Mouse (Mus musculus) neural tube, embryonic 14.5 days (tissue): ENCODE measurements around the gene Fancb. TPM values are rescaled to one million over a fixed set of nuclear protein-coding genes. Genes with fewer than 3 reads are reported as not detected.

ENCODE experiments used
- ATAC-seq: fragments of 200-750 bp; cut with Nextera tagmentation; 2 replicates; pipeline ENCODE4 v1.8.0; 2017; ENCODE audit warnings: low read depth, mild to moderate bottlenecking, moderate TSS enrichment, moderate library complexity
- H3K27ac ChIP-seq: fragments of 300-500 bp; sonication (generic); 2 replicates; pipeline ENCODE4 v1.5.1; 2014; ENCODE audit warnings: low read depth, mild to moderate bottlenecking, control low read depth, low read length, moderate library complexity, mixed read lengths
- H3K27me3 ChIP-seq: fragments of 300-500 bp; sonication (generic); 2 replicates; pipeline ENCODE4 v1.6.1; 2014; ENCODE audit warnings: low read length; ENCODE audit not compliant: control insufficient read depth, insufficient read depth
- H3K36me3 ChIP-seq: fragments of 300-500 bp; sonication (generic); 2 replicates; pipeline ENCODE4 v1.6.1; 2014; ENCODE audit warnings: low read length, mixed read lengths; ENCODE audit not compliant: control insufficient read depth, insufficient read depth
- H3K4me1 ChIP-seq: fragments of 300-500 bp; sonication (generic); 2 replicates; pipeline ENCODE4 v1.6.1; 2014; ENCODE audit warnings: low read length; ENCODE audit not compliant: control insufficient read depth, insufficient read depth
- H3K4me2 ChIP-seq: fragments of 300-500 bp; sonication (generic); 2 replicates; pipeline ENCODE4 v1.6.1; 2014; ENCODE audit warnings: mild to moderate bottlenecking, low read depth, low read length, control low read depth
- H3K4me3 ChIP-seq: fragments of 300-500 bp; sonication (generic); 2 replicates; pipeline ENCODE4 v1.5.1; 2014; ENCODE audit warnings: low read depth, low read length, control low read depth, mixed read lengths
- H3K9ac ChIP-seq: fragments of 300-500 bp; sonication (generic); replicated peaks from 2 replicates; pipeline ENCODE4 v1.6.1; 2014; ENCODE audit warnings: low read depth, mild to moderate bottlenecking, control low read depth, low read length, mixed read lengths
- H3K9me3 ChIP-seq: fragments of 300-500 bp; sonication (generic); 2 replicates; pipeline ENCODE4 v1.6.1; 2016; ENCODE audit warnings: low read length; ENCODE audit not compliant: control insufficient read depth
- polyA plus RNA-seq: library from polyadenylated mRNA; unstranded; fragments of >200 nt; fragmentation: Nextera tagmentation; extraction: Ambion mirVana; gene quantifications from 2 replicates; pipeline ENCODE4 v1.2.1, GENCODE M21; 2014

Fancb gene
- polyA plus RNA-seq, 1 experiment from 2014 or later = 2.9 TPM

DNA sequence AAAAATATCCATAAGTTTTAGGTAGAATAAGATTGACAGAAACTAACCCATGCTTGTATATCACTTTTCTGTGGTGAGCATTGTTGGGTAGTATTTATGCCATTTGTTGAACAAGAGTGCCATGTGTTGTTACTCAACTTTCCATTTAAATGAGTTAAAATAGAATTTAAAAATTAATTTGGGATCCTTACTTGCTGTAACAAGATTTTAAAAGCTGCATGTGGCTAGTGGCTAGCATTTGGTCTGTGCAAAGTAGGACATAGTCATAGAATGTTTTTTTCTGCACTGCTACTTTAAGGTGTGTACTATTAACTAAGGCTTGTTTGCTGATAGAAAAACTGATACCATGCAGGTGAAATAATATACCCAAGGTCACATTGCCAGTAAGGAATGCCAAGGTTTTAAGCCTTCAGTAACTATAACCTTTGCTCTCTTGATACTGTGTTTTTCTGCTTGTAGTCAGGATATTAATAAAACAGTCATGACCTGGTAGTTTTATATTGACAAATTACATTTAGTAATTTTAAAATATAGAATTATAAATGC, 24.5 kb downstream of the Fancb start, which contains the start of gene Gm17604:
TSS of gene Gm17604 (minus strand) at position 51 of the 546 bp plus-strand sequence.
- no peak within 1 kb of the TSS for H3K4me3 ChIP-seq
- no peaks in the 10 kb centered on the region for H3K9me3 ChIP-seq
- no peaks in the 10 kb centered on the region for H3K27me3 ChIP-seq
- no peak for ATAC-seq
- H3K36me3 ChIP-seq = no peaks in the 10 kb centered on the region
- H3K4me1 ChIP-seq = no peaks in the 10 kb centered on the region
- no peak within 1 kb of the TSS for H3K9ac ChIP-seq
- H3K27ac ChIP-seq = no peak within 1 kb of the TSS
- no peak within 1 kb of the TSS for H3K4me2 ChIP-seq

Other genes starting within 250 kb of the Fancb start
- 23.4 and 24.1 TPM in 2 replicates for gene Mospd2, start 217 bp upstream of the Fancb start, polyA plus RNA-seq
- gene Gm17604, start 24.2 kb downstream of the Fancb start, polyA plus RNA-seq = not detected in 2 replicates